Mouse (Mus musculus): Measurements from ENCODE around the gene Zfp281. TPM values are rescaled to one million over a fixed set of nuclear protein-coding genes. Genes with fewer than 3 reads are reported as not detected.
A peak's percentile ranks its signal among the peaks of the same experiment; 100 is the strongest.

Zfp281 gene
- total RNA-seq, 2 experiments from 2014 or later = 15.6 to 19.3 TPM

- peak in 1 of 2 experiments; percentile 38 for DNase-seq
Measured at GRCm38 (mm10) chr1:136656619-136657018, 31.9 kb downstream of the Zfp281 start.

DNA sequence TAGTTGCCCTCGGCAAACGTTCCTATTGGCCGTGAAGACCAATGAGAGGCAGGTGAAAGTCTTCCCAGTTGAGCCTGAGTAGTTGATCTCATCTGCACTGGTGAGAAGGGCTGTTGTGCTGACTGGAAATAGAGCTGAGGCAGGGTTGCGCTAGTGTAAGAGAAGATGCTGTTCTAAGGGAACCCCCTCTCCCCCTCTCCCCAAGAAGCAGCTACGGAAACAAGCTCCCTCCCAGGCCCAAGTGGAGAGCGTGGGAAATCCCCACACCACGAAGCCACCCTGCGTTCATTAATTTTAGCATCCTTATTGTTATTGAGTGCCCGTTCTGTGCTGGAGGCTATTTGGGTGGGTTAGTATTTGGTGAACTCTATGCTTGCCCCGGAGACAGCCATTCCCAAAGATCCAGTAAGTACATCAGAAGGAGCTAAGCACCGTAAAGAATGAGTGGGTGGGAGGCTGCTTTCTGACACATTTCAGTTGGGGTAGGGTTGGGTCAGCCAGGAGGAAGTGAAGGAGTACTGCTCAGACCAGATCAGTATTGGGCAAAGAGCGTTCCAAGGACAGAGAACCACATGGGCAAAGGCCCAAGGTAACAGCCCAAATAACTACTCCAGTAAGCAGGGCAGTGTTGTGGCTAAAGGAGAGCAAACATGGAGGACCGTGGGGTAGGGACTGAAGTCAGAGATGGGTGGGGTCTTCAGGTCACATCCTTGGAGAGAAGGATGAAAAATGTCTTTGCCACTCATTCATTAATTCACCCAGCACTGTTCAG lies 33.9 kb downstream of the Zfp281 start:
- DNase-seq = peak; percentile 30 to 63

DNA sequence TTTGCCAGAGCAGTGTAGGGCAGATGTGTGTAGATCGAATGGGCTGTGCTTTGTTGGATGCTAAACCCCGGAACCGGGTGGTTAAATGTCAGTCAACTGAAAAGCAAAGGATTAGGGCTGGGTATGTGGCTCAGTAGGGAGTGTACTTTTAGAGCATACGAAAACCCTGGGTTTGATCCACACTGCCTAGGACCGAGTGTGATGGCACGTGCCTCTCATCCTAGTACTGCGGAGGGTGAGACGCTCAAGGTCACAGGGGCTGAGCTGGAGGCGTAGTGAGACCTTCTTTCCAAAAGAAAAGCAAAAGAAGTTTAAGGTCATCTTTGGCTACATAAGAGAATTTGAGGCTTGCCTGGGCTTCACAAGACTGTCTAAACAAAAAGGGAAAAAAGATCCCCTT lies 34.6 kb downstream of the Zfp281 start:
- peak in 1 of 2 experiments; percentile 32 for DNase-seq

DNA sequence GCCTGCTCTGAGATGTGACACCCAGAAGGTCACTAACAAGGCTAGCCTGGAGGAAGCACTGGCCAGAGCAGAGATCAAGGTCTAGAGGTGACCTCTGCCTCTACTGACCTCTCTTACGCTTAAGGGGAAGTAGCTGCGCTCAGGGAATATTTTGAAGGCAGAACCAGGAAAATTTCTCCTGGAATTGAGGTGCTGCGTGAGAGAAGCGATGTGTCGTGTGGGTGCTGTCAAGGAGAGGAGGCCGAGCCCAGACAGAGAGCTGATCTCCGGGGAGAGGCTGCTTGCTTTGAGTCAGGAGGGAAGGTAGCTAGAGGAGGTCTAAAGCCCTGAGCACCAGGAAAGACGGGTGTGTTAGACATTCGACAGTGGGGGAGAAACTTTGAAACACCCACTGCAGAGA lies 35.2 kb downstream of the Zfp281 start:
- DNase-seq = peak in 1 of 2 experiments; percentile 28

GRCm38 (mm10) chr1:136661511-136661910 lies 36.8 kb downstream of the Zfp281 start:
- DNase-seq = no peak

GRCm38 (mm10) chr1:136661939-136662563 lies 37.4 kb downstream of the Zfp281 start:
- DNase-seq = no peak

DNA sequence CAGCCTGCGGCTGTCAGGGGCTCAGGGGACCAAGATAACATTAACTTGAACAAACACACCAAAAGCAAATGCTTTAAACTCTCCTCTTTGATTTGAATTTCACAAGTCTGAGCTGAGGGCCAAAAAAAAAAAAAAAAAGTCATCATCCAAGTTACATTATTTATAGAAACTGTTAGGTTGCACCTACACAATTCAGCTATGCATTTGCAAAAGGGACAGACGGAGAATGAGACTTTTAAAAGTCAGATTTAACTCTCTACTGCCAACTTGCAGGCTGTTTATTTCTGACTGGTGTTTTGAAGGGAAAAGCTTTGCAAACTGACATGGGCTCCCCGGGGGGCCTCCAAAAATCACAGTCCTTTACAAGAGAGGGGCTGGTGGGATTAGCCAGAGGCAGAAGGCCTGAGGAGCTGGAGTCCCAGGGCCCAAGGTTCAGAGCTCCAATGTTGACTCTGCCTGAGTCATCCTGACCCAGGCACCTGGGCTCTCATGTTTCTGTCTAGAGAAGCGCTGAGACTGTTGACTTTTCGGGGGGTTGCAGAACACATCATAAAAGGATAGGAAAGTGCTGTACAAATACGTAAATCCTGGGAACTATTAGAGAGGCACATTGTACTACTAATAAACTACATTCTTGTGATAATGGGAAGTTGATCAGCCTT lies 40.4 kb downstream of the Zfp281 start:
- no peak for DNase-seq

GRCm38 (mm10) chr1:136666513-136666912 lies 41.8 kb downstream of the Zfp281 start:
- DNase-seq = no peak

DNA sequence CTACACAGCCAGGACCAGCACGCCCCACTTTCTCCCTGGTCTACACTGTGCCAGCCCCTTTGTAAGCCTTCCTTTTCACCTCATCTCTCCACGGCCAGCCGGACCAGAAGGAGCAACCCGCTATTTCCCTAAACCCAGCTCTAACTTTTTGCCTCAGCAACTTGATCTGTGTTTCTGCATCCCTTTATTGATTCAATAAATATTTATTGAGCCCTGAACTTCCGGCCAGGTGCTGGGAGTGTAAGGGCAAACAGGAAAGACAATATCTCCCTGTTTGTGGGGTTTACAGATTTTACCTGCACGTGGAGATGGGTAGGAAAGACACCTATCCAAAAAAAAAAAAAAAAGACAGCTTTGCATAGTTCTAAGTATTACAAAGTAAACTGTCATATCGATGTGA lies 45.2 kb downstream of the Zfp281 start:
- no peak for DNase-seq

DNA sequence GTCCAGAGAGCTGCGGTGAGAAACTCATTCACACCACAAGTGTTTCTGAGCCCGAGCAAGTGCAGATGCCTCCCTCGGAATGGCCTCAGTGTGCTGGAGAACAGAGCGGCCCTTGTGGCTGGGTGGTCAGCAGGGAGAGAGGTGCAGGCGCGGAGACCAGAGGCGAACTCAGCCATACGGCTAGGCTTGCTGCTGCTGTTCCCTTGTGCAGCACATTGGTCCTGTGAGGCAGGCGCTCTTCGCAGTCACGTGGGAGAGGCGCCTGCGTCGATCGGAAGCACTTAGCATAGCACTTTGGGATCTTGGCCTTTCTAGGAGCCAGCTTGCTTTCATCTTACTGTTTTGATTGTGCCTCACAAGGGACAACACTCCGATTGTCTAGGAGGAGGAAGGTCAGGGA lies 45.7 kb downstream of the Zfp281 start:
- no peak for DNase-seq

DNA sequence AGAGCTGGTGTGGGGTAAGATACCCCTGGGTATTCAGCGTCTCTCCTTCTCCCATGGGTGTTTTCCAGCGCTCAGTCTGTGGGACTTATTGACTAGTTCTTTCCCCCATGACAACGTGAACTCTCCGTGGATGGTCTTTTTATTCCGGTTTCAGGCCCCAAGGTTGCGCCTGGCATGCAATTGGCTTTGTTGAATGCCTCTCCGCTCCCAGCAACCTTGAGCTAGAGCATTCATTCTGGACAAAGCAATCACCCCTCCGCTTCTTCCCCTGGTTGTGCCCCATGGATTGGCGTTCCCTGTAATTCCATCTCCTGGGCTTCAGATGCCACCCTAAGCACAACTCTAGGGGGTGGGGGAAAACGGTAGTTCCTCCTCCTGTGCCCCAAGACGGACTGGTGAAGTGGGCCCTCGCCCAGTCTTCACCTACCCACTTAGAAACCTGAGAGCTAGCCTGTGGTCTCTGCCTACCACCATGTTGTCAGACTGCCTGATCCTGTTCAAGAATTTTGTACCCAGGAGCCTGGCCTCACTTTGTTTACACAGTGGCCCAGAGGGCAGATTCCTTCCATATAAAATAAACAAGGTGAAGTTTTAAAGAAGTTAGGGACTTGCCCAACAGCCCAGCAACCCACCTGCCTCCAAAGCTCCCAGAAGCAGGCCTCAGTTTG lies 47.2 kb downstream of the Zfp281 start:
- DNase-seq = peak; percentile 44 to 60

GRCm38 (mm10) chr1:136672564-136672963 lies 47.9 kb downstream of the Zfp281 start:
- no peak for DNase-seq

DNA sequence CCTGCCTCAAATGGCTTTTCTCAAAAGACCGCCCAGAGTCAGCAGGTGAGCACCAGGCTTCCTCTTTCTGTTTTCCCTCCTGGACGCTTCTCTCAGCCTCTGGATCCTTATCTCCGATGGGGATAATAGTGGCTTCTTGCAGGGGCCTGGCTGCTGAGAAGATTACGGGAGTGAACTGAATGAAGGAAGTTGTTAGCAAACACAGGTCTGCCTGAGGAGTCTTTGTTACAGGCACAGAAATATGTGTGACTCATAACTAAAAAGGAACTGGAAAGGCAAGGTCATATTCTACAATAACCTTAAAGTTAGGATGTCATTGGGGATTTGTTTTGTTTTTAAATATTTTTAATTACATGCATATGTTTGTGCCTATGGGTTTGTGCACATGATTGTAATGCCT lies 48.6 kb downstream of the Zfp281 start:
- DNase-seq = no peak

- peak; percentile 78 for DNase-seq
Measured at GRCm38 (mm10) chr1:136674548-136675455, 50.1 kb downstream of the Zfp281 start.

GRCm38 (mm10) chr1:136675736-136676444 lies 51.2 kb downstream of the Zfp281 start:
- no peak for DNase-seq

GRCm38 (mm10) chr1:136676445-136676755 lies 51.7 kb downstream of the Zfp281 start:
- DNase-seq = no peak

DNA sequence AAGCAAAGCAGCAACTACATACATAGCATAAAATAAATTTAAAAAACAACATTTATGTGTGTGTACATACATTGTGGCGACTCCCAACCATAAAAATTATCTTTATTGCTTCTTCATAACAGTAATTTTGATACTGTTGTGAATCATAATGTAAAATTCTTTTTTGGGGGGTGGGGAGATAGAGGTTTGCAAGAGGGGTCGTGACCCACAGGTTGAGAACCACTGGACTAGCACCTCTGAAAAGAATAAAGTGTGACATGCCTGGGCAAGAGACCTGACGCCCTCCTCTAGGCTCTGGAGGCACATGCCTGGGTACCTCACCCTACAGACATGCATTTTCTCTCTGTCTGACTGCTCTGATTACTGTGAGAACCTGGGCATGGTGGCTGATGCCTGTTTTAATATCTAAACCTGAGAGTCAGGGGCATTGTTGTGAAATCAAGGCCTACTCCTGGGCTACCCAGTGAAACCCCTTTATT lies 53.2 kb downstream of the Zfp281 start:
- DNase-seq = no peak

DNA sequence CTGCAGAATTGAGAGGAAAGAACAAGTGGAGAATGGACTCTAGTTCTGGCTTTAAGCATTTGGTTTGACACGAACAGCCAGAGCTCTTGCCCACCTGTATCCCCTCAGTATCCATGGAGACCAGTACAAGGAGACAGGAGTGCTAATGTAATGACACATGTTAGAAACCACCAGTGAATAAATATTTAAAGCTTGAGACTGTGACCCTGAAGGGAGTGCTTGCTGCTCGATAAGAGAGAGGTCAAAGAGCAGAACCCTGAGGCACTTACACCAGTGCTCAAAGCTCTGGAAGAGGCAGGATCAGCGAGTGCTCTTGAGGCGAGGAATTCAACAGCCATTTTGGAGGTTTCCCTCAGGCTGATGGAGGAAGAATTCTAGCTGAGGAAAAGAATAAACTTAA lies 54.1 kb downstream of the Zfp281 start:
- no peak for DNase-seq
